Mouse (Mus musculus): ENCODE measurements at regions not wholly inside any gene's neighbourhood (a gene's known extent, or its start where the extent isn't known, plus 50 kb on each side); places are given as distances from the start of the nearest gene placed in this dataset.

DNA sequence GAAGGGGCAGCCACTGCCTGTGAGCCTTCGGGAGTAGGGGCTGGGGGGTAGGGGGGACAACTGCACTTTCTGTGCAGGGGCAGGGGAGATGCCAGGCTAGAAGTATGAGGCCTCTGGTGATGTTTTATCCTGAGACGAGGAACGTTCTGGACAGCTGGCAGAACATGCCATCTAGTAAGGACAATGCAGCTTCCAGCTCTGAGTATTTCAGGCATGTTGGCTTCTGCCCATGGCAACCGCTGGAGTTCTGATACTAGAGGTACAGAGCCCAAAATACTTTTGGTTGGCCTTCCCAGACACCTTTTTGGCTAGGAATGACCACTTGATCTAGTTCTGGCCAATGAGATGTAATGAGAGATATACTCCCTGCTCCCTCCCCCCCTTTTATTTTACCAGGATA is 52.5 kb upstream of the Irx3 start:
- ATAC-seq (replicated peaks; ENCODE audit: low FRiP score, low TSS enrichment, low read depth): no peak
- Histone ChIP-seq H3K4me1 (replicated peaks; ENCODE audit: control insufficient read depth, insufficient read depth, low read length) (no peaks in the 10 kb centered on the region), H3K27me3 (replicated peaks; ENCODE audit: control insufficient read depth, insufficient read depth, low read length) (0 out of 2 replicates have a peak, but pooled peaks cover 2% of the 10 kb centered on the region), H3K4me2 (ENCODE audit: low read length) (no peak overlapping the region), H3K36me3 (ENCODE audit: control insufficient read depth, insufficient read depth, low read length) (no peaks in the 10 kb centered on the region), H3K9me3 (ENCODE audit: control insufficient read depth, low read length) (no peaks in the 10 kb centered on the region), H3K9ac (ENCODE audit: low read length) (no peak overlapping the region), H3K27ac (ENCODE audit: low read depth) (no peak overlapping the region), H3K4me3 (ENCODE audit: low read depth, low read length) (no peak overlapping the region)
- WGBS: 77% methylated on average over 4 of the region's 4 CpGs
- DNase-seq (ENCODE audit: low spot score): no peak

- Histone ChIP-seq H3K27me3 (replicated peaks; ENCODE audit: control insufficient read depth, insufficient read depth, low read length) (0 out of 2 replicates have a peak, but pooled peaks cover 2% of the 10 kb centered on the region), H3K4me1 (replicated peaks; ENCODE audit: control insufficient read depth, insufficient read depth, low read length) (no peaks in the 10 kb centered on the region), H3K9me3 (ENCODE audit: control insufficient read depth, low read length) (no peaks in the 10 kb centered on the region), H3K36me3 (ENCODE audit: control insufficient read depth, insufficient read depth, low read length) (no peaks in the 10 kb centered on the region), H3K27ac (ENCODE audit: low read depth) (no peak overlapping the region), H3K4me2 (ENCODE audit: low read length) (no peak overlapping the region), H3K9ac (ENCODE audit: low read length) (no peak overlapping the region), H3K4me3 (ENCODE audit: low read depth, low read length) (no peak overlapping the region)
- WGBS: 43% methylated on average over 2 of the region's 2 CpGs
- ATAC-seq (replicated peaks; ENCODE audit: low FRiP score, low TSS enrichment, low read depth) (no peak), DNase-seq (ENCODE audit: low spot score) (no peak)
These were observed 51.9 kb upstream of the Irx3 start for GRCm38 (mm10) chr8:91853803-91854202.

DNA sequence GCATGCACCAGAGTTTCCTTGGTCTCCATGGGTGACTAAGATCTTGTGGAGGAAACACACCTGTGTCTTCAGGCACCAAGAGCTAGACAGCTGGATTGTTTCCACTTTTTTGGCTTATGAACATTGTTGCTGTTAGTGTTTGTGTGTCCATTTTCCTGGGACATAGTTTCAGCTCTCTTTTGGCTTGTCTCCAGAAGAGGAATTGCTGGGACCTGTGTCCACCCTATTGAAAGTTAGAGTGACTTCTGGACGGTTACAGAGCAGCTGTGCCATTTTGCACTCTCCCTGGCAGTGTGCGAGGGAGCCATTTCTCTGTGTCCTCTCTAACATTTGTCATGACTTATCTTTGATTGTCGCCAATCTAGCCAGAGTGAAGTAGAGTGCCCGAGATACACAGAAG is 51.5 kb upstream of the Irx3 start:
- ATAC-seq (replicated peaks; ENCODE audit: low FRiP score, low TSS enrichment, low read depth) (no peak), DNase-seq (ENCODE audit: low spot score) (no peak)
- Histone ChIP-seq H3K27ac (ENCODE audit: low read depth) (no peak overlapping the region), H3K9ac (ENCODE audit: low read length) (no peak overlapping the region), H3K36me3 (ENCODE audit: control insufficient read depth, insufficient read depth, low read length) (no peaks in the 10 kb centered on the region), H3K9me3 (ENCODE audit: control insufficient read depth, low read length) (no peaks in the 10 kb centered on the region), H3K4me1 (replicated peaks; ENCODE audit: control insufficient read depth, insufficient read depth, low read length) (no peaks in the 10 kb centered on the region), H3K27me3 (replicated peaks; ENCODE audit: control insufficient read depth, insufficient read depth, low read length) (0 out of 2 replicates have a peak, but pooled peaks cover 2% of the 10 kb centered on the region), H3K4me2 (ENCODE audit: low read length) (no peak overlapping the region), H3K4me3 (ENCODE audit: low read depth, low read length) (no peak overlapping the region)
- 66% methylated on average over 4 of the region's 4 CpGs for WGBS
